Mouse (Mus musculus) Patski (cell line): ENCODE results near the gene 3110082I17Rik. TPM values are rescaled to one million over a fixed set of nuclear protein-coding genes. Genes with fewer than 3 reads are reported as not detected.

Experiments used
- ATAC-seq: fragments of 100-300 bp; one replicate; pipeline ENCODE4 v1.8.0; 2021
- CTCF ChIA-PET: fragments of 350-600 bp; sonication (Branson Sonifier 250); formaldehyde crosslinking; loops from one replicate; lab custom pipeline; 2022; ENCODE audit warnings: inconsistent platforms; lab: Charles Lee
- POLR2A ChIA-PET: fragments of 350-600 bp; sonication (Branson Sonifier 250); formaldehyde crosslinking; loops from one replicate; lab custom pipeline; 2022; ENCODE audit warnings: antibody characterized with exemption, inconsistent platforms; lab: Charles Lee
- DNase-seq: peaks from one replicate; pipeline ENCODE4 v3.0.0-alpha.2; 2011; ENCODE audit warnings: low read depth, low spot score
- H3K27me3 ChIP-seq: fragments of 371-371 bp; one replicate; pipeline ENCODE4 v1.5.1; 2021
- CTCF ChIP-seq: fragments of 100-300 bp; IDR thresholded peaks from one replicate; pipeline ENCODE4 v1.5.1; 2021
- in situ Hi-C: fragments of 300-500 bp; cut with MboI; formaldehyde crosslinking; loops from 3 replicates; pipeline ENCODE4 v1.11.1; 2018; ENCODE audit warnings: low pct_unique_long_range_greater_than_20kb, mixed read lengths
- polyA plus RNA-seq: library from polyadenylated mRNA; unstranded; gene quantifications from one replicate; pipeline ENCODE4 v1.2.3, GENCODE M21; 2021

The 3110082I17Rik gene
- polyA plus RNA-seq, 1 experiment from 2014 or later = 19.1 TPM

GRCm38 (mm10) chr5:139314941-139315642 lies 145.2 kb downstream of the 3110082I17Rik start:
- ChIA-PET CTCF (no interaction called here), POLR2A (no interaction called here)
- H3K27me3 ChIP-seq = no peaks in the 10 kb centered on the region
- in situ Hi-C loops = no loop called here
- ATAC-seq (no peak), DNase-seq (no peak)
- no peak for TF ChIP-seq CTCF

GRCm38 (mm10) chr5:139313536-139313935 lies 146.8 kb downstream of the 3110082I17Rik start:
- ChIA-PET POLR2A (no interaction called here), CTCF (no interaction called here)
- DNase-seq = no peak
- no peak for ATAC-seq
- no peaks in the 10 kb centered on the region for H3K27me3 ChIP-seq
- in situ Hi-C loops = no loop called here
- TF ChIP-seq CTCF = no peak

- H3K27me3 ChIP-seq = no peaks in the 10 kb centered on the region
- DNase-seq (no peak), ATAC-seq (no peak)
- in situ Hi-C loops = no loop called here
- ChIA-PET CTCF (interaction anchor here (1.2 to 1.4 kb wide), 2 partner anchors 8 to 10 kb away, joined by 3 read pairs; no protein-coding TSS in a partner anchor), POLR2A (no interaction called here)
- TF ChIP-seq CTCF = no peak
These were observed 148.5 kb downstream of the 3110082I17Rik start for GRCm38 (mm10) chr5:139311822-139312221.

GRCm38 (mm10) chr5:139310477-139310876 lies 149.8 kb downstream of the 3110082I17Rik start:
- ATAC-seq (no peak), DNase-seq (no peak)
- in situ Hi-C loops = no loop called here
- no peak for TF ChIP-seq CTCF
- ChIA-PET CTCF (interaction anchor here (1.2 to 1.4 kb wide), 2 partner anchors 9 kb away, joined by 3 read pairs; no protein-coding TSS in a partner anchor), POLR2A (no interaction called here)
- H3K27me3 ChIP-seq = no peaks in the 10 kb centered on the region

GRCm38 (mm10) chr5:139309946-139310345 lies 150.4 kb downstream of the 3110082I17Rik start:
- no peaks in the 10 kb centered on the region for H3K27me3 ChIP-seq
- in situ Hi-C loops = no loop called here
- CTCF ChIA-PET = no interaction called here
- TF ChIP-seq CTCF = no peak
- DNase-seq (no peak), ATAC-seq (no peak)
- POLR2A ChIA-PET = no interaction called here

Other genes with a start within 250 kb of the 3110082I17Rik start
- gene Get4, start 208.2 kb downstream of the 3110082I17Rik start, polyA plus RNA-seq = 134 TPM
- 5.0 TPM for gene Adap1, start 134.9 kb downstream of the 3110082I17Rik start, polyA plus RNA-seq
- gene Cox19, start 109.1 kb downstream of the 3110082I17Rik start, polyA plus RNA-seq = 66.1 TPM
- not detected for gene Cyp2w1, start 107.9 kb downstream of the 3110082I17Rik start, polyA plus RNA-seq
- gene Gpr146, start 82.8 kb downstream of the 3110082I17Rik start, polyA plus RNA-seq = 7.9 TPM
- gene C130050O18Rik, start 55.2 kb downstream of the 3110082I17Rik start, polyA plus RNA-seq = 0.24 TPM
- 0.58 TPM for gene Gper1, start 37.4 kb downstream of the 3110082I17Rik start, polyA plus RNA-seq
- gene Zfand2a, start 24.0 kb upstream of the 3110082I17Rik start, polyA plus RNA-seq = 49.7 TPM
- not detected for gene Uncx, start 83.0 kb upstream of the 3110082I17Rik start, polyA plus RNA-seq